Mouse (Mus musculus): ENCODE measurements around the gene Tepp.

The Tepp gene

GRCm38 (mm10) chr8:95310342-95310970 is at the start of gene Tepp:
TSS of gene Tepp (plus strand) at chr8:95310566.
- no peak for DNase-seq (ENCODE audit: extremely low read depth, low read depth)

- DNase-seq (ENCODE audit: extremely low read depth, low read depth): no peak
These were observed 48.2 kb upstream of the Tepp start for GRCm38 (mm10) chr8:95262181-95262580.

- DNase-seq (ENCODE audit: extremely low read depth, low read depth): no peak
These were observed 39.9 kb upstream of the Tepp start for GRCm38 (mm10) chr8:95270501-95270900.

GRCm38 (mm10) chr8:95271841-95272240 is 38.5 kb upstream of the Tepp start:
- peak; percentile 28 for DNase-seq (ENCODE audit: extremely low read depth, low read depth)

GRCm38 (mm10) chr8:95272871-95273270 is 37.5 kb upstream of the Tepp start:
- DNase-seq (ENCODE audit: extremely low read depth, low read depth): no peak

GRCm38 (mm10) chr8:95281493-95281892 is 28.9 kb upstream of the Tepp start:
- DNase-seq (ENCODE audit: extremely low read depth, low read depth): no peak

GRCm38 (mm10) chr8:95289066-95289650 is 21.2 kb upstream of the Tepp start:
- DNase-seq (ENCODE audit: extremely low read depth, low read depth): no peak

- DNase-seq (ENCODE audit: extremely low read depth, low read depth): peak; percentile 54
These were observed 17.2 kb upstream of the Tepp start for GRCm38 (mm10) chr8:95293172-95293571.

GRCm38 (mm10) chr8:95293891-95294290 is 16.5 kb upstream of the Tepp start:
- no peak for DNase-seq (ENCODE audit: extremely low read depth, low read depth)

- DNase-seq (ENCODE audit: extremely low read depth, low read depth): no peak
These were observed 8.0 kb upstream of the Tepp start for GRCm38 (mm10) chr8:95302410-95302809.

- no peak for DNase-seq (ENCODE audit: extremely low read depth, low read depth)
These were observed 4.8 kb upstream of the Tepp start for GRCm38 (mm10) chr8:95305526-95305925.

- DNase-seq (ENCODE audit: extremely low read depth, low read depth): no peak
These were observed 3.9 kb upstream of the Tepp start, which contains the start of gene Cngb1 for GRCm38 (mm10) chr8:95306431-95306830. TSS of gene Cngb1 (minus strand) at chr8:95306585.

- no peak for DNase-seq (ENCODE audit: extremely low read depth, low read depth)
These were observed 2.5 kb downstream of the Tepp start for GRCm38 (mm10) chr8:95312836-95313235.

- DNase-seq (ENCODE audit: extremely low read depth, low read depth): no peak
These were observed 3.5 kb downstream of the Tepp start for GRCm38 (mm10) chr8:95313857-95314256.

- DNase-seq (ENCODE audit: extremely low read depth, low read depth): no peak
These were observed 4.3 kb downstream of the Tepp start for GRCm38 (mm10) chr8:95314707-95315106.

GRCm38 (mm10) chr8:95315350-95315749 is 5.0 kb downstream of the Tepp start:
- no peak for DNase-seq (ENCODE audit: extremely low read depth, low read depth)

GRCm38 (mm10) chr8:95320224-95321139 is 10.1 kb downstream of the Tepp start:
- no peak for DNase-seq (ENCODE audit: extremely low read depth, low read depth)

- no peak for DNase-seq (ENCODE audit: extremely low read depth, low read depth)
These were observed 12.8 kb downstream of the Tepp start for GRCm38 (mm10) chr8:95323201-95323600.

GRCm38 (mm10) chr8:95324646-95325045 is 14.3 kb downstream of the Tepp start:
- DNase-seq (ENCODE audit: extremely low read depth, low read depth): no peak

- DNase-seq (ENCODE audit: extremely low read depth, low read depth): no peak
These were observed 16.5 kb downstream of the Tepp start for GRCm38 (mm10) chr8:95326822-95327221.

- no peak for DNase-seq (ENCODE audit: extremely low read depth, low read depth)
These were observed 17.6 kb downstream of the Tepp start for GRCm38 (mm10) chr8:95327866-95328465.

GRCm38 (mm10) chr8:95330367-95330766 is 20.0 kb downstream of the Tepp start:
- DNase-seq (ENCODE audit: extremely low read depth, low read depth): no peak

Measured in MEL-GATA-1-ER (cell line).